Mouse (Mus musculus): ENCODE data around the gene Taf12.

- TF ChIP-seq CTCF (IDR thresholded peaks at IDR 0.05; ENCODE audit: low read depth, low read length) (no peak), POLR2A (IDR thresholded peaks at IDR 0.05; ENCODE audit: borderline replicate concordance, low read depth, low read length) (no peak)
Observed at GRCm38 (mm10) chr4:132311209-132311608, 37.0 kb downstream of the Taf12 start.

Data from bone marrow macrophage, adult 2 months (primary cell).